In the genomic region with DNA sequence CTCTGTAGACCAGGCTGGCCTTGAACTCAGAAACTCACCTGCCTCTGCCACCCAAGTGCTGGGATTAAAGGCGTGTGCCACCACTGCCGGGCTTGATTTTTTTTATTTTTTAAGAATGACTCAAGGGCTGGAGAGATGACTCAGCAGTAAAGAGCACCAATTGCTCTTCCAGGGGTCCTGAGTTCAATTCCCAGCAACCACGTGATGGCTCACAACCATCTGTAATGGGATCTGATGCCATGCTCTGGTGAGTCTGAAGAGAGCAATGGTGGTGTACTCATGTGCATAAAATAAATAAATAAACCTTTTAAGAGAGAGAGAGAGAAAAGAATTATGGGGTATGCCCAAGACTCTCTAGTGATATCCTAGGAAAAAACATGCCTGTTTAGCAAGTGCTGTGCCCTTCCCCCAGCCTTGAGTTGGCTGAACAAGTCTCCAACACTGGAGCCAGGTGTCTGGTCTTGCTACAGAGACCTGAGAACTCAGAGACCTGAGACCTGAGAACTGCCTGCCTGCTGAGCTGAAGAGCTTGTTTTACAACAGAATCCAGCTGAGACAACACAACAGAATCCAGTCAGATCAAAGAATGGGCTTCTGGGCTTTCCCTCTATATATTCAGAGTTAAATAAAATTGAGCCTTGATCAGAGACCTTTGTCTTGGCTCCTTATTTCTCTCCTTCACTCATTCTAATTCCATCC, we compare ENCODE assay signal across 26 mouse cellular contexts. TPM values are rescaled to one million over a fixed set of nuclear protein-coding genes. Genes with fewer than 3 reads are reported as not detected.
DNase-seq lines count a peak whose midpoint lies in the region; ATAC-seq and TF ChIP-seq lines count a peak whose summit lies in the region.
"Had no signal": no experiment of that assay in that cellular context is flagged by ENCODE, and none has a peak within 500 bp of the region (broad histone marks: within the 10 kb centered on the region; RNA-seq: fewer than 3 reads in every experiment).

No protein-coding gene starts in this region.

- H3K9me3 ChIP-seq in liver, embryonic 11.5 days (ENCODE audit: control insufficient read depth, low read length) = no peaks in the 10 kb centered on the region
- H3K9me3 ChIP-seq in liver, embryonic 12.5 days (replicated peaks) = no peaks in the 10 kb centered on the region
- no peaks in the 10 kb centered on the region for H3K9me3 ChIP-seq in E14TG2a.4 (ENCODE audit: low read length)
- no peaks in the 10 kb centered on the region for H3K9me3 ChIP-seq in lung, postnatal 0 days (ENCODE audit: low read length)
- no peaks in the 10 kb centered on the region for H3K9me3 ChIP-seq in intestine, embryonic 15.5 days
- H3K9me3 ChIP-seq: forebrain, embryonic 10.5 days; forebrain, embryonic 13.5 days; G1E; heart, embryonic 10.5 days; heart, embryonic 13.5 days had no signal

- H3K4me1 ChIP-seq in liver, embryonic 11.5 days (replicated peaks; ENCODE audit: control insufficient read depth, insufficient read depth, low read length) = no peaks in the 10 kb centered on the region
- 0 out of 2 replicates have a peak, but pooled peaks cover 9% of the 10 kb centered on the region for H3K4me1 ChIP-seq in liver, embryonic 12.5 days
- H3K4me1 ChIP-seq in E14TG2a.4 (replicated peaks; ENCODE audit: low read depth, low read length) = peaks cover 24% of the 10 kb centered on the region
- H3K4me1 ChIP-seq in lung, postnatal 0 days (ENCODE audit: insufficient read depth, low read depth, low read length) = peaks cover 4% of the 10 kb centered on the region; the same call in 1 of the 2 replicates
- no peaks in the 10 kb centered on the region for H3K4me1 ChIP-seq in intestine, embryonic 15.5 days (replicated peaks)
- H3K4me1 ChIP-seq: forebrain, embryonic 13.5 days; heart, embryonic 10.5 days; heart, embryonic 13.5 days had no signal

- no peak for TF ChIP-seq CTCF in E14TG2a.4 (conservative IDR thresholded peaks at IDR 0.05; ENCODE audit: low read length)
- TF ChIP-seq CTCF in lung, postnatal 0 days (IDR thresholded peaks at IDR 0.05) = no peak

- DNase-seq in liver, embryonic 11.5 days (ENCODE audit: low spot score) = peak; percentile 27
- DNase-seq in 3134 (ENCODE audit: extremely low read depth, insufficient read length, low spot score) = peak; percentile 42
- DNase-seq in R1 (ENCODE audit: low read depth, low spot score) = peak; percentile 55
- no peak for DNase-seq in lung, postnatal 0 days (ENCODE audit: low spot score)
- DNase-seq: adrenal gland, adult 8-10 months; adrenal gland, postnatal 25 days; cerebellum, adult 11-12 months; cerebellum, adult 8-10 months; cerebellum, postnatal 14 days; gastrocnemius, postnatal 10 days; gastrocnemius, postnatal 36 days; heart, adult 2 months had no signal

- ATAC-seq in liver, embryonic 11.5 days (replicated peaks; ENCODE audit: low FRiP score) = no peak
- no peak for ATAC-seq in liver, embryonic 12.5 days
- ATAC-seq in lung, postnatal 0 days = no peak
- no peak for ATAC-seq in intestine, embryonic 15.5 days
- ATAC-seq: activated CD4-positive, CD25-positive, alpha-beta regulatory T cell, adult 4 months; forebrain, embryonic 13.5 days; forebrain, embryonic 16.5 days; hindbrain, postnatal 0 days; inflammation-experienced regulatory T-cells, adult 6 months had no signal

- H3K27me3 ChIP-seq in liver, embryonic 11.5 days (replicated peaks; ENCODE audit: control insufficient read depth, insufficient read depth, low read length) = peaks cover 7% of the 10 kb centered on the region
- H3K27me3 ChIP-seq in liver, embryonic 12.5 days (replicated peaks) = peaks cover 31% of the 10 kb centered on the region
- H3K27me3 ChIP-seq in E14TG2a.4 (ENCODE audit: insufficient read depth, low read length) = peaks cover 20% of the 10 kb centered on the region
- no peaks in the 10 kb centered on the region for H3K27me3 ChIP-seq in lung, postnatal 0 days (replicated peaks; ENCODE audit: insufficient read depth, low read length)
- 0 out of 2 replicates have a peak, but pooled peaks cover 4% of the 10 kb centered on the region for H3K27me3 ChIP-seq in intestine, embryonic 15.5 days (replicated peaks)
- H3K27me3 ChIP-seq: CH12.LX had no signal

- WGBS in liver, embryonic 11.5 days = 75% methylated on average over 3 of the region's 3 CpGs
- 59% methylated on average over 3 of the region's 3 CpGs for WGBS in liver, embryonic 12.5 days (ENCODE audit: insufficient replicate concordance)
- 83% methylated on average over 3 of the region's 3 CpGs for WGBS in lung, postnatal 0 days
- 79% methylated on average over 3 of the region's 3 CpGs for WGBS in intestine, embryonic 15.5 days

- no peak overlapping the region for H3K4me3 ChIP-seq in liver, embryonic 11.5 days (ENCODE audit: low read depth, low read length)
- H3K4me3 ChIP-seq in liver, embryonic 12.5 days = no peak overlapping the region
- H3K4me3 ChIP-seq in E14TG2a.4 (replicated peaks; ENCODE audit: low read length) = 0 out of 2 replicates have a peak overlapping the region, but pooled peaks have one; percentile 20
- H3K4me3 ChIP-seq in lung, postnatal 0 days (ENCODE audit: low read depth, low read length) = no peak overlapping the region
- H3K4me3 ChIP-seq in intestine, embryonic 15.5 days (replicated peaks) = no peak overlapping the region
- H3K4me3 ChIP-seq: forebrain, embryonic 10.5 days; forebrain, embryonic 13.5 days; heart, adult 2 months; heart, embryonic 10.5 days; heart, embryonic 13.5 days had no signal

- no peak overlapping the region for H3K27ac ChIP-seq in liver, embryonic 11.5 days (ENCODE audit: low read depth, low read length)
- H3K27ac ChIP-seq in liver, embryonic 12.5 days = no peak overlapping the region
- no peak overlapping the region for H3K27ac ChIP-seq in lung, postnatal 0 days (ENCODE audit: low read length)
- no peak overlapping the region for H3K27ac ChIP-seq in intestine, embryonic 15.5 days
- H3K27ac ChIP-seq: forebrain, embryonic 13.5 days; heart, adult 2 months; heart, embryonic 10.5 days; heart, embryonic 13.5 days; hindbrain, embryonic 14.5 days; hindbrain, postnatal 0 days had no signal

- H3K4me2 ChIP-seq in liver, embryonic 11.5 days = no peak overlapping the region
- H3K4me2 ChIP-seq in liver, embryonic 12.5 days = no peak overlapping the region
- no peak overlapping the region for H3K4me2 ChIP-seq in lung, postnatal 0 days (replicated peaks; ENCODE audit: low read depth, low read length)
- no peak overlapping the region for H3K4me2 ChIP-seq in intestine, embryonic 15.5 days (replicated peaks)
- H3K4me2 ChIP-seq: forebrain, embryonic 13.5 days; heart, embryonic 13.5 days; hindbrain, embryonic 14.5 days had no signal

- TF ChIP-seq EP300 in lung, postnatal 0 days (IDR thresholded peaks at IDR 0.05) = no peak

- no peak overlapping the region for H3K9ac ChIP-seq in liver, embryonic 11.5 days (ENCODE audit: low read depth, low read length)
- H3K9ac ChIP-seq in liver, embryonic 12.5 days = no peak overlapping the region
- H3K9ac ChIP-seq in lung, postnatal 0 days (replicated peaks; ENCODE audit: low read depth) = no peak overlapping the region
- H3K9ac ChIP-seq in intestine, embryonic 15.5 days = no peak overlapping the region
- H3K9ac ChIP-seq: forebrain, embryonic 13.5 days; heart, embryonic 13.5 days; hindbrain, embryonic 14.5 days had no signal

- H3K36me3 ChIP-seq in liver, embryonic 11.5 days (ENCODE audit: control insufficient read depth, insufficient read depth, low read length) = no peaks in the 10 kb centered on the region
- H3K36me3 ChIP-seq in liver, embryonic 12.5 days = no peaks in the 10 kb centered on the region
- no peaks in the 10 kb centered on the region for H3K36me3 ChIP-seq in E14TG2a.4 (ENCODE audit: insufficient read depth, low read length)
- H3K36me3 ChIP-seq in lung, postnatal 0 days (ENCODE audit: insufficient read depth, low read length) = no peaks in the 10 kb centered on the region
- no peaks in the 10 kb centered on the region for H3K36me3 ChIP-seq in intestine, embryonic 15.5 days
- H3K36me3 ChIP-seq: forebrain, embryonic 10.5 days; G1E; heart, embryonic 10.5 days; heart, embryonic 13.5 days had no signal

RNA-seq across cellular contexts. Expression of gene Snhg11, which starts 5.8 kb away (rescaled TPM):
- polyA plus RNA-seq in liver, embryonic 11.5 days (2014; fragmentation: Nextera tagmentation; extraction: Ambion mirVana) = 2.4 and 3.9 TPM in 2 replicates
- 2.2 and 2.4 TPM in 2 replicates for polyA plus RNA-seq in liver, embryonic 12.5 days (2016; fragmentation: Nextera tagmentation; extraction: Ambion mirVana)
- polyA plus RNA-seq in lung, postnatal 0 days (2015; fragmentation: Nextera tagmentation; extraction: Ambion mirVana) = 6.1 and 6.2 TPM in 2 replicates
- 4.8 and 7.0 TPM in 2 replicates for polyA plus RNA-seq in intestine, embryonic 15.5 days (2015; fragmentation: Nextera tagmentation; extraction: Ambion mirVana)
- polyA plus RNA-seq: G1E had no signal

RNA-seq across cellular contexts. Expression of gene Ralgapb, which starts 40.0 kb away (rescaled TPM):
- 11.6 and 14.3 TPM in 2 replicates for polyA plus RNA-seq in liver, embryonic 11.5 days (2014; fragmentation: Nextera tagmentation; extraction: Ambion mirVana)
- 10.5 TPM in 2 replicates for polyA plus RNA-seq in liver, embryonic 12.5 days (2016; fragmentation: Nextera tagmentation; extraction: Ambion mirVana)
- 14.8 and 17.8 TPM in 2 replicates for polyA plus RNA-seq in lung, postnatal 0 days (2015; fragmentation: Nextera tagmentation; extraction: Ambion mirVana)
- 14.3 and 15.0 TPM in 2 replicates for polyA plus RNA-seq in intestine, embryonic 15.5 days (2015; fragmentation: Nextera tagmentation; extraction: Ambion mirVana)
